ENCODE assay signal across 8 mouse cellular contexts in genomic region chr4:45767891-45768558, GRCm38 (mm10). TPM values are rescaled to one million over a fixed set of nuclear protein-coding genes. Genes with fewer than 3 reads are reported as not detected.
DNase-seq lines count a peak whose midpoint lies in the region; ATAC-seq lines count a peak whose summit lies in the region.

No protein-coding gene starts in this region.

- ATAC-seq in liver, embryonic 15.5 days (ENCODE audit: insufficient read depth): peak; percentile 24; the same call in 1 of the 2 replicates
- no peak for ATAC-seq in granulocyte monocyte progenitor cell, adult 5-6 weeks (replicated peaks; ENCODE audit: poor library complexity, severe bottlenecking)

- peaks cover 58% of the 10 kb centered on the region for H3K4me1 ChIP-seq in liver, embryonic 15.5 days (replicated peaks)

- peaks cover 92% of the 10 kb centered on the region for H3K27me3 ChIP-seq in liver, embryonic 15.5 days

- H3K36me3 ChIP-seq in liver, embryonic 15.5 days (replicated peaks): no peaks in the 10 kb centered on the region

- H3K9ac ChIP-seq in liver, embryonic 15.5 days: no peak overlapping the region

- no peaks in the 10 kb centered on the region for H3K9me3 ChIP-seq in liver, embryonic 15.5 days (replicated peaks)

- no peak overlapping the region for H3K27ac ChIP-seq in liver, embryonic 15.5 days (replicated peaks)

- peak; percentile 43 for DNase-seq in adrenal gland, adult 2 months
- DNase-seq in adrenal gland, adult 8-10 months: no peak
- peak; percentile 47 for DNase-seq in right cerebral cortex, postnatal 4 days
- no peak for DNase-seq in right cerebral cortex, adult 2 months (ENCODE audit: low spot score in 2 of 2)
- DNase-seq in urinary bladder, postnatal 36 days (ENCODE audit: low spot score in 2 of 2): peak; percentile 23 to 72
- no peak for DNase-seq in right cerebral cortex, postnatal 10 days (ENCODE audit: low spot score in 2 of 2)

- 19% methylated on average over 11 of the region's 11 CpGs for WGBS in liver, embryonic 15.5 days (ENCODE audit: insufficient replicate concordance)

- peak overlapping the region; percentile 7; the same call in 1 of the 2 replicates for H3K4me2 ChIP-seq in liver, embryonic 15.5 days

- H3K4me3 ChIP-seq in liver, embryonic 15.5 days (replicated peaks): no peak overlapping the region

RNA-seq across cellular contexts. Expression of gene Aldh1b1, which starts 30.8 kb away (rescaled TPM):
- 10 to 100 TPM; 27.3 to 31.5 TPM for total RNA-seq in adrenal gland, adult 2 months (2021)
- 30.6 and 31.8 TPM in 2 replicates for polyA plus RNA-seq in adrenal gland, adult 2 months (2012; rRNA removed)
- 10 to 100 TPM; 39.2 to 46.2 (median 41.9) TPM for total RNA-seq in adrenal gland, adult 8-10 months (2022)
- 84.6 and 101 TPM in 2 replicates for polyA plus RNA-seq in liver, embryonic 15.5 days (2015; fragmentation: Nextera tagmentation; extraction: Ambion mirVana)
- total RNA-seq in granulocyte monocyte progenitor cell, adult 5-6 weeks (2014; fragmentation: Nextera tagmentation): 15.1 and 16.2 TPM in 2 replicates
- 45.3 and 54.8 TPM in 2 replicates for total RNA-seq in granulocyte monocyte progenitor cell, adult 5-6 weeks (2017)

RNA-seq across cellular contexts. Expression of gene Igfbpl1, which starts 58.7 kb away (rescaled TPM):
- total RNA-seq in adrenal gland, adult 2 months (2021): not detected
- polyA plus RNA-seq in adrenal gland, adult 2 months (2012; rRNA removed): not detected in 2 replicates
- under 1 TPM; 0.20 to 0.67 (median 0.26) TPM for total RNA-seq in adrenal gland, adult 8-10 months (2022)
- polyA plus RNA-seq in liver, embryonic 15.5 days (2015; fragmentation: Nextera tagmentation; extraction: Ambion mirVana): not detected in 2 replicates
- not detected in 2 replicates for total RNA-seq in granulocyte monocyte progenitor cell, adult 5-6 weeks (2014; fragmentation: Nextera tagmentation)
- total RNA-seq in granulocyte monocyte progenitor cell, adult 5-6 weeks (2017): not detected in 2 replicates

Comparison
In these comparisons a context has a peak if more than half of its experiments do, and no peak if none do; other contexts are left out.
1. DNase-seq: peak in adrenal gland, adult 2 months (single experiment), right cerebral cortex, postnatal 4 days (single experiment) and urinary bladder, postnatal 36 days (2 of 2); none in adrenal gland, adult 8-10 months (single experiment), right cerebral cortex, adult 2 months (0 of 2) and right cerebral cortex, postnatal 10 days (0 of 2).